Mouse (Mus musculus) mature B cell (primary cell): ENCODE results near the gene Bmf.

Experiments
- in situ Hi-C: fragments of 300-500 bp; cut with MboI; formaldehyde crosslinking; loops from 2 replicates; pipeline ENCODE4 v1.14.3; 2019

The Bmf gene

GRCm38 (mm10) chr2:118512418-118513377 lies 36.8 kb downstream of the Bmf start:
- in situ Hi-C loops, result no loop called here

DNA sequence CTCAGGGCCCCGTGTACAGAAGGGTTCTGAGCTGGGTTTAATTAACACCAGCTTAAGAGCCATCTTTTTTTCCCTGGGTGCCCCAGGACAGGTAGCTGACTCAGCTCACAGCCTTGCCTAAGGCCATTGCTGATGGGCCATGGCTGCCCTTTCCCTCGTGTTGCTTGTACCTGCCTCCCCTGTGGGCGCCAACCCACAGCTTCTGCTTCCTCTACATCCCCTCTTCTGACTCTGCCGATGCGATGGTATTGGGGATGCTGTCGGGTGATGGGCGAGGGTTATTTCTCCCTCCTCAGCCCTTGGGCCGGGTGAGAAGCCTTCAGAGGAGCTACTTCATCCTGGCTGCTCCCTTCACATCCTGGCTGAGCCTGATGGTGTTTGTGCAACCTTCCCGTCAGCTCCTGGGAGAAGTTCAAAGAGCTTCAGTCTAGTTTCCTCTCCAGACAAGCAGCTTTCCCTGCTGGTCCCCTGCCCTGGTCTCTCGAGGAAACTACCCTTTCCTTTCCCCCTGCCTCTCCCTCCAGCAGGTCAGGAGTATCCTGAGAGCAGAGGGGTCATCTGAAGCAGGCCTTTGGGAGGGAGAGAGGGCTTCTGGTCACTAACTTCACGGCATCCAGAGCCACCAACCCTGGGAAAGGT lies 37.6 kb downstream of the Bmf start:
- in situ Hi-C loops, result no loop called here

- in situ Hi-C loops, result no loop called here
Observed at GRCm38 (mm10) chr2:118510447-118511310, 38.8 kb downstream of the Bmf start.

GRCm38 (mm10) chr2:118509688-118510446 lies 39.6 kb downstream of the Bmf start:
- in situ Hi-C loops, result no loop called here

DNA sequence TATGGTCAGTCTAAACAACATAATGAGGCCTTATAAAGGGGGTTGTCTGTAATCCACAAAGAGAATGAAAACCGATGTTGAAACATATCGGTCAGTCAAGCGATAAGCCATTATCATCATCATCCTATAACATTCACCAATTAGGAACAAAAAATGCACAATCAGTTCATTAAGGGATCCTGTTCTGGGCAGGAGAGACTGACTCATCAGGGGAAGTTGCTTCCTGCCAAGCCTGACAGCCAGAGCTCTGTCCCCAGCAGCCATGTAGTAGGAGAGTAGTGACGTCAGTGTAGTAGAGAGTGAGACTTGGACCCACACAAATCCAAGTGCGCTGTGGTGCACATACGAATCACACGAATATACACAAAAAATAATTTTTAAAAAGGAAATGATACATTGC lies 42.4 kb downstream of the Bmf start:
- in situ Hi-C loops, result no loop called here

DNA sequence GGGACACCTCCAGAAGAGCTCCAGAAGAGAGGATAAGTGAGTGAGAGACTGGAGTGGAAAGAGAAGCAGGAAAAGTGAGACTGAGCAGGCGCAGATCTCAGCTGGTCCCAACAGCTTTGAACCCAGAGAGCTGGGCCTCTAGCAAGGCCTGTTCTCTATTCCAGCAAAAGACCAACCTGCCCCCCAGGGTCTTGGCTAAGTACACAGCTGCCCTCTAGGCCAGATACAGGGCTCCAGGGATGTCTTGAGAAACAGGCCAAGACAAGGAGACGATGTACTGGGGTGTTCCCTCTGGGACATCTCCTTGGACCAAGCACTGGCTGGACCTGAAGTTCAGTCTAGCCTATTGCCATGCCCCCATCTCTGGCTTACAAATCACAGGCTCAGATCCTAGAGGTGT lies 49.3 kb downstream of the Bmf start:
- in situ Hi-C loops, result no loop called here

DNA sequence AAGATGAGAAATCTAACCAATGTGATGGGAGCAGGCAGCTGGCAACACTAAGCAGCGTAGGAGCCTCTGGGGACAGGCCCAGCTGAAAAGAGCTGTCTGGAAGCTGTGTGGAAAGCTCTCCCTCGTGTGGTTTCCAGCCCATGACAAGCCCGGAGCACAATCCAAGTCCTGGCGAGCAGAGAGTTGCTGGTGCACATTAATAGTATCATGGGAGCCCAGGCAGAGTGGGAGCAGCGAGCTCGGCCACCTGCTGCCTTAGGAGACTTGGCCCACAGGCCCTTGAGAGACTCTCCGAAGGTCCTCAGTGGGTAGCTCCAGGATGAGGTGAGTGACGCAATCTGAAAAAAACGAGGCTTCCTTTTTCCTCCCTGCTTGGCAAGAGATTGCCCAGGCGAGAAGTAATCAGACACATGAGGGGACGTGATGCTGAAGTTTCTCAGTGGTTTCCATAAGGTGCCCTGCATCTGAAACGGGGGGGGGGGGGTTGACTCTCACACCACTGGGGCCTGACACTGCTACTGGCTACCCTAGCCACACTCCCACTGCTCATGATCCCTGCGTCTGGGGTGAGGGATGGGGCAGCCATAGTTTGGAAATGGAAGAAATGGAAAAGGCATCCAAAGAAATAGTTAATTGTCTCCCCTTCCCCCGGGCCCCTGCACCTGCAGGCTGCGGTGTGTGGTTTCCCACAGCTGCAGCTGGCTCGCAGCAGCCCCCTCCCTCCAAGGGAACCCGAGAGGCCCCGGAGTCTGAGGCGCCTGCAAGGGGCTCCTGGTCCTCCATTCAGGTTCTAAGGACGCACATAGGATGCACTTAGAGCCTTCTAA lies 50.1 kb downstream of the Bmf start:
- in situ Hi-C loops, result loop anchor here (25.0 kb wide), 1 partner anchor 388 kb away; no protein-coding TSS in a partner anchor

GRCm38 (mm10) chr2:118498476-118498875 lies 51.0 kb downstream of the Bmf start:
- in situ Hi-C loops, result loop anchor here (25.0 kb wide), 1 partner anchor 389 kb away; no protein-coding TSS in a partner anchor

DNA sequence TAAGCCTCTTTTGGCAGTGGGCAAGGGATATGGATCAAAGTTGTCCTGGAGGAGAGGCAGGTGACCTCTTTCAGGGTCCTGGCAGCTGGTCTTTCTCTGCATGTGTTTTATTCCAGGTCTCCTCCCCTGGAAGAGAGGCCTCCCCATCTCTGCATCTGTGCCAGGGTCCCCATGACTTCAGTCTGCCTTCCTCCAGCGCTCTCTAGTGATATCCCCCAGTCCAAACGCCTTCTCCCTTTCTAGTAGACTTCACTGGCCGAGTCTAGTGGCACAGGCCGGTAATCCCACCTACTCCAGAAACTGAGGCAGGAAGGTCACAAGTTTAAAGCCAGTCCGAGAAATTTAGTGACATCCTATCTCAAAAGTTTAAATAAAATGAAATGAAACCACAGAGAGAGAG lies 51.6 kb downstream of the Bmf start:
- in situ Hi-C loops, result loop anchor here (25.0 kb wide), 1 partner anchor 389 kb away; no protein-coding TSS in a partner anchor

DNA sequence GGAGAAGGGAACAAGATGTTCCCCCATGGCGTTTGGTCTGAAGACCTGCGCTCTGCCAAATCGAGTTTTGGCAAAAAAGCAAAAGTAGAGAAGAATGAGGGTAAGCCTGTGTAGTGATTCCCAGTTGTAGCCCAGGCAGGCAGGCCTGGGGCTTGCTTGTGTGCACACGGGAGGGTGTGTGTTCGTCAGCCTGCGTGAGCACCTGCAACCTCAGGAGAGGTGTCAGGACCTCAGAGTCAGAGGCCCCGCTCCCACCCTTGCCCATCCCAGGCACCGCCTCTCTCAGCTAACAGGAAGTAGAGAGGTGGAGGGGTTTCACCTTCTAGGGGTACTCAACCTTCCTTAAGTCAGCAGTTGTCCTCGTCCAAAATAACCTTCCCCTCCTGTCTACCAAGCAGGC lies 54.5 kb downstream of the Bmf start:
- in situ Hi-C loops, result loop anchor here (25.0 kb wide), 1 partner anchor 392 kb away; no protein-coding TSS in a partner anchor

GRCm38 (mm10) chr2:118491741-118492395 lies 57.6 kb downstream of the Bmf start:
- in situ Hi-C loops, result loop anchor here (25.0 kb wide), 1 partner anchor 395 kb away; no protein-coding TSS in a partner anchor

DNA sequence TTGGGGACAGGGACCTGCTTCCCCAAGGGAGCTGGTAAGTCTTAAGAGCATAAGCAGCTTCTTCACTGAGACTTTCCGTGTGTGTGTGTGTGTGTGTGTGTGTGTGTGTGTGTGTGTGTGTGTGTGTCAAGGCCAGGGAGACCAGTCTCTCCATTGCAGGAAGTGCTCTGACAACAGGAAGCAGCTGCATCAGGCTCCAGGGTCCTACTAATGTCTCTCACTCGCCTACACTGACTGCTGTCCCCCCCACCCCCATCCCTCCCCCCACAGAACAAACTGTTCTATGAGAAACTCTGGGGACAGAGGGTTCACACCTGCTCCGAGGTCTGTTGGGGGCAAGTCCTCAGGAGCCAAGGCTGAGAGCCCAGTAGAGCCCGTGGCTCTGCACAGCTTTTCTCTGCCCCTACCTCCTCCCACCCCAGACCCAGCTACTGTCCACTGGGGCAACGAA lies 58.2 kb downstream of the Bmf start:
- in situ Hi-C loops, result loop anchor here (25.0 kb wide), 1 partner anchor 396 kb away; no protein-coding TSS in a partner anchor

DNA sequence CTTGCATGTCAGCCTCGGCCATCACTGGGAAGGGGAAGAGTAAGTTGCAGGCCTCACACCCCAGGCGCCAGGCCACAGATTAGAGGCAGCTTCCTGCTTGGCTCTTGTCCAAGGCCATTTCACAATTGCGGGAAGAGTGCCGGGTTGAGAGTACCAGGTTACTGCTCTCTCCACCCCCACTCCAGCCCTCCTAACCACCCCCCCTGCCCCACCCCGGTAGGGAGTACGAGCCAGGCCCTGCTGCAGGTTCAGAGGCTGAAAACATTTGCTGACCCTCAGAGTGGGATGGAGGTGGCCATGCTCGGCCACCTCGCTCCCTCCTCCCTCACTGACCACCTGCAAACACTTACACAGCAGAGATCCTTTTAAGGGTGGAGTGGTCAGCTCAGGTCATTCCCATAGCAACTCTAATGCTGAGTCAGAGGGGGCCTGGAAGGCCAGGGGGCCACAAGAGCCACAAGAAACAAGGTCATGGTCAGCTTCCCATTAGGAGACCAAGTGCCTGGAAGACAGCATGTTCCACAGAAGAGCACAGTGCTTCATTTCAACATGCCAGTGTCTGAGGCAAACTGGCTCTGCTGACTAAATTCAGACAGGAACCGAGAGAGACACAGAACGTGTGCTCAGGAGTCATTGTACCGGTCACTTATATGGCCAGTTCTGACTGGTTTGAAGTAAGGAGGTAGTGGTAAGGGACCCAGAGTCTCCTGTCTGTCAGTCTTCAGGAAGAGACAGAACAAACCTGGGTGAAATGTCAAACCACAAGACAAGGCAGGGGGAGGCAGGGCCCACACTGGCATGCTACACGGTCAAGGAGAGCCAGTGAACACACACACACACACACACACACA lies 59.0 kb downstream of the Bmf start:
- in situ Hi-C loops, result loop anchor here (25.0 kb wide), 1 partner anchor 397 kb away; no protein-coding TSS in a partner anchor

DNA sequence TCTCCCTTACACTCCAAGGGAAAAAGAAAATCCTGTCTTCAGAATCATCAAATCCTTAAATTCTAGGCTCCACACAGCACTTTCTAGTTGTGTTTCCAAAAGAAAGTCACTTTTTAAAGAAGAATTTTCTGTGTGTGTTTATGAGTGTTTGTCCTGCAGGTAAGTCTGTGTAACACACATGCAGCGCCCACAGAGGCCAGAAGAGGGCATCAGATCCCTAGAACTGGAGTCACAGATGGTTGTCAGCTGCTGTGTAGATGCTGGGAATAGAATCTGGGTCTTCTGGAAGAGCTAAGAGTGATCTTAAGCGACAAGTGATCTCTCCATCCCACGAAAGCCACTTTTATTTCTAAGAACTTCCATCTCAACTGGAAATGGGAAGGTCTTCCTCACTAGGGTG lies 61.7 kb downstream of the Bmf start:
- in situ Hi-C loops, result loop anchor here (5.0 to 25.0 kb wide), 4 partner anchors 64 to 399 kb away; no protein-coding TSS in a partner anchor

DNA sequence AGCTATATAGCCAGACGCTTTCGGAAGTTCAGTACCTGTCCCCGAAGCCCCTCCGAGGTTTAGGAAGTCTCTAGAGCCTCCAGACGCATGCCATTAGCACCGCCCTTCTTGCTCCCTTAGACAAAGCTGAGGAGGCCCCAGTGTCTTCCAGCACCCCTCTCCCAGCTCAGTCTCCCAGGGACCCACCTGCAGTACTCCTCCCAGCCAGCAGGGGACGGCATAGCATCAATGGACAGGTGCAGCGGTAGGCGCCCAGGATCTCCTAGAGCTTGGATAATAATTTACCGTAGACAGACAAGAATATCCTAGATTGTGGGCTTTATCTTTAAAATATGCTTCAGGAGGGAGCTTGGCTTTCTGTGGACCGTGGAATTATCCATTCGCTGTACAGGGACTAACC lies 62.6 kb downstream of the Bmf start:
- in situ Hi-C loops, result loop anchor here (5.0 to 25.0 kb wide), 4 partner anchors 65 to 400 kb away; no protein-coding TSS in a partner anchor

DNA sequence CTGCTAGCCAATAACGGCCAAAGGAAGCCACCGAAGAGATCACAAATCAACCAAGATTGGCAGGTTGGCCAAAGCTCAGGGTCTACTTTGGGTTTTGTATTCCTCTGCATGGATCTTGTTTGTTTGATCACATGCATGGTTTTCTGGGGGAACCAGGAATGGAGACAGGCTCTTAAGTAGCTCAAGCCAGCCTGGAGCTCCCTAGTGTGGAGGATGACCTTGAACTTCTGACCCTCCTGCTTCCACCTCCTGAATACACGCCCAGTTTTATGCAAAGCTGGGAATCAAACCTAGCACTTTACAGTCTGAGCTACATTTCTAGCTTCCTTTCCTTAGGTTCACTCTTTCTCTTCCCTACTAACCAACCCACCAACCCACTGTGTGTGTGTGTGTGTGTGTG lies 64.1 kb downstream of the Bmf start:
- in situ Hi-C loops, result loop anchor here (5.0 to 25.0 kb wide), 4 partner anchors 67 to 402 kb away; no protein-coding TSS in a partner anchor

- in situ Hi-C loops, result loop anchor here (10.0 to 25.0 kb wide), 2 partner anchors 270 to 403 kb away; no protein-coding TSS in a partner anchor
Observed at GRCm38 (mm10) chr2:118484386-118484898, 65.0 kb downstream of the Bmf start.

- in situ Hi-C loops, result loop anchor here (10.0 to 25.0 kb wide), 2 partner anchors 272 to 404 kb away; no protein-coding TSS in a partner anchor
Observed at GRCm38 (mm10) chr2:118483032-118483431, 66.5 kb downstream of the Bmf start.
